ENCODE assay signal across 20 mouse cellular contexts in the genomic region with DNA sequence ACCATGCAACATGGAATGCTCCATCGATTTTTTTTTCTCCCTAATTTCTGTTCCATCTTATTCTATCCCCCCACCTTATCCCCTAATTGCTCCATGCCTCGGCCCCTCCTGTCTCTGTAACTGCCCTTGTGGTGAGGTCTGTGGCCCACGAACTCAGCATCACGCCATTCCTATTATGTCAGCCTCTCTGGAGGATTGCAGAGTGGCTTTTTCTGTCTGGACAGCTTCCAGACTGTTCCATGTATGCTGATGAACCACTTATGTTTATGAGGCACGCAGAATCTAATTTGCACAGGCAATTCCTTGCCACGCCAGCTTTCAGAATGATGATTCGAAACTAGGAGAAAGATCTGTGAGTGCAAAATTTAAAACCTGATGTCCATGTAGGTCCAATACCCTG.
DNase-seq lines count a peak whose midpoint lies in the region; ATAC-seq and TF ChIP-seq lines count a peak whose summit lies in the region.
"Had no signal": no experiment of that assay in that cellular context is flagged by ENCODE, and none has a peak within 500 bp of the region (broad histone marks: within the 10 kb centered on the region; RNA-seq: fewer than 3 reads in every experiment).

No protein-coding gene starts in this region.

- no peaks in the 10 kb centered on the region for H3K36me3 ChIP-seq in midbrain, embryonic 14.5 days (ENCODE audit: control insufficient read depth, insufficient read depth, low read length)
- no peaks in the 10 kb centered on the region for H3K36me3 ChIP-seq in midbrain, embryonic 11.5 days (ENCODE audit: control insufficient read depth, insufficient read depth, low read length)
- no peaks in the 10 kb centered on the region; the same call in 1 of the 2 replicates for H3K36me3 ChIP-seq in forebrain, postnatal 0 days (ENCODE audit: insufficient read depth)
- H3K36me3 ChIP-seq: intestine, embryonic 15.5 days; kidney, embryonic 15.5 days; midbrain, embryonic 12.5 days had no signal

- H3K27me3 ChIP-seq in midbrain, embryonic 14.5 days (ENCODE audit: control insufficient read depth, insufficient read depth, low read length): no peaks in the 10 kb centered on the region
- H3K27me3 ChIP-seq in midbrain, embryonic 11.5 days (ENCODE audit: control insufficient read depth, insufficient read depth, low read length): no peaks in the 10 kb centered on the region
- no peaks in the 10 kb centered on the region for H3K27me3 ChIP-seq in forebrain, postnatal 0 days (ENCODE audit: insufficient read depth, low read length)
- H3K27me3 ChIP-seq: intestine, embryonic 15.5 days; kidney, embryonic 15.5 days; midbrain, embryonic 12.5 days had no signal

- 55% methylated on average over 7 of the region's 7 CpGs for WGBS in midbrain, embryonic 14.5 days
- 89% methylated on average over 7 of the region's 7 CpGs for WGBS in midbrain, embryonic 11.5 days
- WGBS in forebrain, postnatal 0 days: 31% methylated on average over 7 of the region's 7 CpGs

- peaks cover 6% of the 10 kb centered on the region; the same call in 1 of the 2 replicates for H3K4me1 ChIP-seq in midbrain, embryonic 14.5 days (ENCODE audit: control insufficient read depth, insufficient read depth, low read length)
- H3K4me1 ChIP-seq in midbrain, embryonic 11.5 days (ENCODE audit: control insufficient read depth, insufficient read depth, low read length): no peaks in the 10 kb centered on the region; the same call in 1 of the 2 replicates
- H3K4me1 ChIP-seq in forebrain, postnatal 0 days (ENCODE audit: insufficient read depth): peaks cover 5% of the 10 kb centered on the region; the same call in 1 of the 2 replicates

- TF ChIP-seq CTCF in forebrain, postnatal 0 days (IDR thresholded peaks at IDR 0.05; ENCODE audit: low read depth): no peak

- H3K4me2 ChIP-seq in midbrain, embryonic 14.5 days (ENCODE audit: low read length): no peak overlapping the region
- no peak overlapping the region for H3K4me2 ChIP-seq in midbrain, embryonic 11.5 days
- no peak overlapping the region for H3K4me2 ChIP-seq in forebrain, postnatal 0 days (ENCODE audit: low read depth)
- H3K4me2 ChIP-seq: intestine, embryonic 15.5 days; kidney, embryonic 15.5 days; midbrain, embryonic 12.5 days had no signal

- DNase-seq in heart, postnatal 10 days: peak; percentile 32 to 41
- DNase-seq in heart, adult 8-10 months (ENCODE audit: low spot score): no peak
- DNase-seq in midbrain, embryonic 14.5 days: peak; percentile 40
- no peak for DNase-seq in midbrain, embryonic 11.5 days (ENCODE audit: low spot score, missing footprints)
- DNase-seq in brain, adult 2 months (ENCODE audit: low read depth, low spot score): peak; percentile 32
- peak; percentile 70 for DNase-seq in forebrain, postnatal 0 days
- no peak for DNase-seq in thymus, postnatal 0 days (ENCODE audit: low spot score)
- DNase-seq: adrenal gland, adult 2 months; cerebellum, adult 18-20 months; cerebellum, postnatal 36 days; layer of hippocampus, postnatal 36 days; liver; lung, adult 18-20 months; lung, postnatal 4 days; right cerebral cortex, postnatal 14 days; thymus, postnatal 25 days had no signal

- intact Hi-C loops in heart, postnatal 10 days (cut with DNase I): no loop called here

- ATAC-seq in midbrain, embryonic 14.5 days (ENCODE audit: low FRiP score, low TSS enrichment): no peak
- ATAC-seq in midbrain, embryonic 11.5 days (ENCODE audit: low FRiP score): no peak
- ATAC-seq in forebrain, postnatal 0 days: peak; percentile 59; the same call in 1 of the 2 replicates
- ATAC-seq: intestine, embryonic 15.5 days had no signal

- no peak overlapping the region for H3K9ac ChIP-seq in midbrain, embryonic 14.5 days (replicated peaks; ENCODE audit: low read length)
- no peak overlapping the region for H3K9ac ChIP-seq in midbrain, embryonic 11.5 days (ENCODE audit: low read length)
- H3K9ac ChIP-seq in forebrain, postnatal 0 days: no peak overlapping the region
- H3K9ac ChIP-seq: intestine, embryonic 15.5 days; kidney, embryonic 15.5 days; midbrain, embryonic 12.5 days had no signal

- no peaks in the 10 kb centered on the region for H3K9me3 ChIP-seq in midbrain, embryonic 14.5 days (ENCODE audit: control insufficient read depth, low read length)
- no peaks in the 10 kb centered on the region for H3K9me3 ChIP-seq in midbrain, embryonic 11.5 days (ENCODE audit: control insufficient read depth, low read length)
- no peaks in the 10 kb centered on the region for H3K9me3 ChIP-seq in forebrain, postnatal 0 days (ENCODE audit: low read length)
- H3K9me3 ChIP-seq: intestine, embryonic 15.5 days; kidney, embryonic 15.5 days; midbrain, embryonic 12.5 days had no signal

- no peak overlapping the region for H3K27ac ChIP-seq in midbrain, embryonic 14.5 days (replicated peaks; ENCODE audit: low read depth, low read length)
- no peak overlapping the region for H3K27ac ChIP-seq in midbrain, embryonic 11.5 days (ENCODE audit: low read depth, low read length)
- H3K27ac ChIP-seq in forebrain, postnatal 0 days (ENCODE audit: low read depth, low read length): 0 out of 2 replicates have a peak overlapping the region, but pooled peaks have one; percentile 15
- H3K27ac ChIP-seq: intestine, embryonic 15.5 days; kidney, embryonic 15.5 days; midbrain, embryonic 12.5 days had no signal

- H3K4me3 ChIP-seq in midbrain, embryonic 14.5 days (replicated peaks; ENCODE audit: low read depth, low read length): no peak overlapping the region
- H3K4me3 ChIP-seq in midbrain, embryonic 11.5 days (ENCODE audit: low read depth, low read length): no peak overlapping the region
- no peak overlapping the region for H3K4me3 ChIP-seq in forebrain, postnatal 0 days (ENCODE audit: low read depth, low read length)
- H3K4me3 ChIP-seq: erythroblast, embryonic 14.5 days; intestine, embryonic 15.5 days; kidney, embryonic 15.5 days; midbrain, embryonic 12.5 days had no signal

Comparison
In these comparisons a context has a peak if more than half of its experiments do, and no peak if none do; other contexts are left out.
1. DNase-seq: peak in heart, postnatal 10 days (2 of 2), midbrain, embryonic 14.5 days (single experiment), brain, adult 2 months (single experiment) and forebrain, postnatal 0 days (single experiment); none in heart, adult 8-10 months (single experiment), midbrain, embryonic 11.5 days (single experiment) and thymus, postnatal 0 days (single experiment).